8 mouse cellular contexts compared by ENCODE assay signal in genomic region chr17:34127475-34127874, GRCm38 (mm10). TPM values are rescaled to one million over a fixed set of nuclear protein-coding genes. Genes with fewer than 3 reads are reported as not detected.
A peak's percentile ranks its signal among the peaks of the same experiment; 100 is the strongest.
DNase-seq lines count a peak whose midpoint lies in the region; ATAC-seq and TF ChIP-seq lines count a peak whose summit lies in the region.

No protein-coding gene starts in this region.

- peak; percentile 49 for ATAC-seq in intestine, embryonic 16.5 days
- ATAC-seq in liver, embryonic 15.5 days (ENCODE audit: insufficient read depth): no peak
- no peak for ATAC-seq in forebrain, postnatal 0 days

- H3K4me3 ChIP-seq in intestine, embryonic 16.5 days (ENCODE audit: low read length): no peak overlapping the region
- no peak overlapping the region for H3K4me3 ChIP-seq in liver, embryonic 15.5 days (replicated peaks)
- H3K4me3 ChIP-seq in forebrain, postnatal 0 days (ENCODE audit: low read depth, low read length): no peak overlapping the region

- H3K36me3 ChIP-seq in intestine, embryonic 16.5 days (ENCODE audit: control insufficient read depth, insufficient read depth, low read length): no peaks in the 10 kb centered on the region
- H3K36me3 ChIP-seq in liver, embryonic 15.5 days (replicated peaks): no peaks in the 10 kb centered on the region; the same call in 1 of the 2 replicates
- H3K36me3 ChIP-seq in forebrain, postnatal 0 days (ENCODE audit: insufficient read depth): no peaks in the 10 kb centered on the region

- H3K27ac ChIP-seq in intestine, embryonic 16.5 days (ENCODE audit: low read length): peak overlapping the region; percentile 87
- no peak overlapping the region for H3K27ac ChIP-seq in liver, embryonic 15.5 days (replicated peaks)
- H3K27ac ChIP-seq in forebrain, postnatal 0 days (ENCODE audit: low read depth, low read length): no peak overlapping the region

- WGBS in intestine, embryonic 16.5 days: 30% methylated on average over 6 of the region's 6 CpGs
- WGBS in liver, embryonic 15.5 days (ENCODE audit: insufficient replicate concordance): 12% methylated on average over 6 of the region's 6 CpGs
- 31% methylated on average over 6 of the region's 6 CpGs for WGBS in forebrain, postnatal 0 days

- H3K9ac ChIP-seq in intestine, embryonic 16.5 days (ENCODE audit: low read depth, low read length): no peak overlapping the region
- no peak overlapping the region for H3K9ac ChIP-seq in liver, embryonic 15.5 days
- no peak overlapping the region for H3K9ac ChIP-seq in forebrain, postnatal 0 days

- peaks cover 31% of the 10 kb centered on the region for H3K4me1 ChIP-seq in intestine, embryonic 16.5 days (ENCODE audit: control insufficient read depth, insufficient read depth, low read length)
- H3K4me1 ChIP-seq in liver, embryonic 15.5 days (replicated peaks): peaks cover 78% of the 10 kb centered on the region
- H3K4me1 ChIP-seq in forebrain, postnatal 0 days (ENCODE audit: insufficient read depth): 0 out of 2 replicates have a peak, but pooled peaks cover 5% of the 10 kb centered on the region

- H3K9me3 ChIP-seq in intestine, embryonic 16.5 days (ENCODE audit: control insufficient read depth, low read length): no peaks in the 10 kb centered on the region
- H3K9me3 ChIP-seq in liver, embryonic 15.5 days (replicated peaks): no peaks in the 10 kb centered on the region
- no peaks in the 10 kb centered on the region for H3K9me3 ChIP-seq in forebrain, postnatal 0 days (ENCODE audit: low read length)

- peak; percentile 32 for DNase-seq in embryo, embryonic 11 days
- no peak for DNase-seq in embryo, embryonic 10.5 days (ENCODE audit: low spot score)
- peak; percentile 69 for DNase-seq in urinary bladder, postnatal 14 days (ENCODE audit: low spot score)
- no peak for DNase-seq in urinary bladder, postnatal 4 days (ENCODE audit: low spot score in 2 of 2)
- DNase-seq in spleen, postnatal 36 days (ENCODE audit: low spot score in 2 of 2): peak; percentile 87
- DNase-seq in forebrain, postnatal 0 days: no peak

- H3K4me2 ChIP-seq in intestine, embryonic 16.5 days (ENCODE audit: low read depth, low read length): 0 out of 2 replicates have a peak overlapping the region, but pooled peaks have one; percentile 4
- H3K4me2 ChIP-seq in liver, embryonic 15.5 days: peak overlapping the region; percentile 35
- H3K4me2 ChIP-seq in forebrain, postnatal 0 days (ENCODE audit: low read depth): no peak overlapping the region

- no peaks in the 10 kb centered on the region for H3K27me3 ChIP-seq in intestine, embryonic 16.5 days (replicated peaks; ENCODE audit: control insufficient read depth, insufficient read depth, low read length)
- peaks cover 41% of the 10 kb centered on the region for H3K27me3 ChIP-seq in liver, embryonic 15.5 days
- no peaks in the 10 kb centered on the region for H3K27me3 ChIP-seq in forebrain, postnatal 0 days (ENCODE audit: insufficient read depth, low read length)

- TF ChIP-seq CTCF in forebrain, postnatal 0 days (IDR thresholded peaks at IDR 0.05; ENCODE audit: low read depth): no peak

RNA-seq across cellular contexts. Expression of gene Brd2, which starts 5.0 kb away (rescaled TPM):
- 72.3 and 73.0 TPM in 2 replicates for polyA plus RNA-seq in intestine, embryonic 16.5 days (2015; fragmentation: Nextera tagmentation; extraction: Ambion mirVana)
- 37.8 and 40.1 TPM in 2 replicates for polyA plus RNA-seq in liver, embryonic 15.5 days (2015; fragmentation: Nextera tagmentation; extraction: Ambion mirVana)
- total RNA-seq in forebrain, postnatal 0 days (2014; rRNA removed): 191 and 219 TPM in 2 replicates
- polyA plus RNA-seq in forebrain, postnatal 0 days (2015; fragmentation: Nextera tagmentation; extraction: Ambion mirVana): 122 and 129 TPM in 2 replicates

RNA-seq across cellular contexts. Expression of gene H2-DMa, which starts 8.1 kb away (rescaled TPM):
- 13.4 and 15.3 TPM in 2 replicates for polyA plus RNA-seq in intestine, embryonic 16.5 days (2015; fragmentation: Nextera tagmentation; extraction: Ambion mirVana)
- 6.4 TPM in 2 replicates for polyA plus RNA-seq in liver, embryonic 15.5 days (2015; fragmentation: Nextera tagmentation; extraction: Ambion mirVana)
- 21.5 and 25.7 TPM in 2 replicates for total RNA-seq in forebrain, postnatal 0 days (2014; rRNA removed)
- polyA plus RNA-seq in forebrain, postnatal 0 days (2015; fragmentation: Nextera tagmentation; extraction: Ambion mirVana): 19.2 and 23.5 TPM in 2 replicates

RNA-seq across cellular contexts. Expression of gene H2-DMb2, which starts 15.6 kb away (rescaled TPM):
- polyA plus RNA-seq in intestine, embryonic 16.5 days (2015; fragmentation: Nextera tagmentation; extraction: Ambion mirVana): 0.87 and 0.99 TPM in 2 replicates
- polyA plus RNA-seq in liver, embryonic 15.5 days (2015; fragmentation: Nextera tagmentation; extraction: Ambion mirVana): 0.54 and 1.0 TPM in 2 replicates
- 2.2 and 2.4 TPM in 2 replicates for total RNA-seq in forebrain, postnatal 0 days (2014; rRNA removed)
- 0.72 and 1.0 TPM in 2 replicates for polyA plus RNA-seq in forebrain, postnatal 0 days (2015; fragmentation: Nextera tagmentation; extraction: Ambion mirVana)

RNA-seq across cellular contexts. Expression of gene H2-DMb1, which starts 25.4 kb away (rescaled TPM):
- 3.0 and 3.6 TPM in 2 replicates for polyA plus RNA-seq in intestine, embryonic 16.5 days (2015; fragmentation: Nextera tagmentation; extraction: Ambion mirVana)
- 1.6 and 1.7 TPM in 2 replicates for polyA plus RNA-seq in liver, embryonic 15.5 days (2015; fragmentation: Nextera tagmentation; extraction: Ambion mirVana)
- total RNA-seq in forebrain, postnatal 0 days (2014; rRNA removed): 0.62 and 2.8 TPM in 2 replicates
- 1.5 and 1.7 TPM in 2 replicates for polyA plus RNA-seq in forebrain, postnatal 0 days (2015; fragmentation: Nextera tagmentation; extraction: Ambion mirVana)

RNA-seq across cellular contexts. Expression of gene H2-Oa, which starts 35.3 kb away (rescaled TPM):
- 0.62 and 0.95 TPM in 2 replicates for polyA plus RNA-seq in intestine, embryonic 16.5 days (2015; fragmentation: Nextera tagmentation; extraction: Ambion mirVana)
- polyA plus RNA-seq in liver, embryonic 15.5 days (2015; fragmentation: Nextera tagmentation; extraction: Ambion mirVana): 0.17 and 0.40 TPM in 2 replicates
- total RNA-seq in forebrain, postnatal 0 days (2014; rRNA removed): not detected in 2 replicates
- 0.13 TPM in 1 of 2 replicates, not detected in the other for polyA plus RNA-seq in forebrain, postnatal 0 days (2015; fragmentation: Nextera tagmentation; extraction: Ambion mirVana)

Comparison
In these comparisons a context has a peak if more than half of its experiments do, and no peak if none do; other contexts are left out.
1. DNase-seq: peak in embryo, embryonic 11 days (single experiment), urinary bladder, postnatal 14 days (single experiment) and spleen, postnatal 36 days (2 of 2); none in embryo, embryonic 10.5 days (single experiment), urinary bladder, postnatal 4 days (0 of 2) and forebrain, postnatal 0 days (single experiment).